Mouse (Mus musculus): ENCODE measurements around the gene Mrgprf. TPM values are rescaled to one million over a fixed set of nuclear protein-coding genes. Genes with fewer than 3 reads are reported as not detected.
A peak's percentile ranks its signal among the peaks of the same experiment; 100 is the strongest.

Gene Mrgprf
- polyA plus RNA-seq, 2 experiments, result 7.0 to 8.4 TPM

DNA sequence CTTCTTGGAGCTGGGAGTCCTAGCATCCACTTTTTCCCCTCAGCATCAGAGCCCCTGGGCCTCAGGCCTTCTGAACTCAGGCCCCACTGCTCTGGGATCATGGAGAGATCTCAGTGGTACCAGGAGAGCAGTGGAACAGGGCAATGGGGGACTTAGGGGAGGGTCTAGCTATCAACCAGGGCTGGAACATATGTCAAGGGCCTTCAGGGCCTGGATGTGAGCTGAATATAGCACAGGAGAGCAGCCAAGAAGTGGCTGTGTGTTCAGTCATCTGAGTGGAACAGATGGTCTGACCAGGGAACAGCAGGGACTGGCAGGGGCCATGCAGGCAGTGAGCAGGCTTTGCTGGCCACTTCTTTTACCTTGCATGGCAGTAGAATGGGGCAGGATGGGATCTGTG lies 34.6 kb downstream of the Mrgprf start:
- no peak for DNase-seq (ENCODE audit: low spot score)
- no peak for TF ChIP-seq POLR2A (IDR thresholded peaks at IDR 0.05; ENCODE audit: borderline replicate concordance, extremely low read depth, insufficient read depth, insufficient read length)
- H3K9me3 ChIP-seq (ENCODE audit: control insufficient read depth, low read length), result no peaks in the 10 kb centered on the region
- ATAC-seq (ENCODE audit: low FRiP score, low read depth), result no peak
- 0 out of 2 replicates have a peak overlapping the region, but pooled peaks have one; percentile 4 for H3K27ac ChIP-seq (replicated peaks; ENCODE audit: low read depth, low read length)
- no peak overlapping the region for H3K9ac ChIP-seq (ENCODE audit: low read depth, low read length, severe bottlenecking)
- no peak overlapping the region for H3K4me2 ChIP-seq (replicated peaks; ENCODE audit: low read depth, low read length, severe bottlenecking)
- peaks cover 39% of the 10 kb centered on the region for H3K4me1 ChIP-seq (ENCODE audit: control insufficient read depth, insufficient read depth, low read length)
- H3K4me3 ChIP-seq (replicated peaks; ENCODE audit: low read length), result no peak overlapping the region
- no peaks in the 10 kb centered on the region for H3K36me3 ChIP-seq (ENCODE audit: control insufficient read depth, insufficient read depth, low read length)
- no peaks in the 10 kb centered on the region for H3K27me3 ChIP-seq (ENCODE audit: control insufficient read depth, insufficient read depth, low read length)

DNA sequence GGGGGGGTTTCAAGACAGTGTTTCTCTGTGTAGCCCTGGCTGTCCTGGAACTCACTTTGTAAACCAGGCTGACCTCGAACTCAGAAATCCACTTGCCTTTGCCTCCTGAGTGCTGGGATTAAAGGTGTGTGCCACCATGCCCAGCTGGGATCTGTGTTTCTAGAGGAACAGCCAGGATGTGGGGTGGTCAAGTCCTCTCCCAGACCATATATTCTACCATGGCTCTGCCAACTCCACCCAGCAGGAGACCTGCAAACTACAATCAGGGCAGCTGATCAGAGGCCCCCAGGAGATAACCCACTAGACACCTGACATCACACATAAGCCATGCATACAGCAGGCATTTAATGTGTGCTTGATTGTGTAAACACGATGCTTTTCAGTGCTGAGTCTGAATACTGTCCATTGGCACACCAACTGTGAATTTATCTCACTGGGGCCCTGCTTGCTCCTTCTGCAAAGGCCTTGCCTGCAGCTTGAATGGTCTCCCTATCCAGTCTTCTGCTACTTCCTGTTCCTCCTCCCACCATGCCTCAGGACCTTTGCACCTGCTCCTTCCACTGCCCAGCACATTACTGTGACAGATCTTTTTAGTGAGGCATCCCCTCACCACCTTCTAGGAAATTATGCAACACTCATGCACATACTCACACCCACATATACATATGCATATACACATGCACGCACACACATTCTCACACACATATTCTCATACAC lies 35.1 kb downstream of the Mrgprf start:
- WGBS, result 87% methylated on average over 3 of the region's 3 CpGs
- H3K9ac ChIP-seq (ENCODE audit: low read depth, low read length, severe bottlenecking), result no peak overlapping the region
- H3K4me1 ChIP-seq (ENCODE audit: control insufficient read depth, insufficient read depth, low read length), result peaks cover 33% of the 10 kb centered on the region
- TF ChIP-seq POLR2A (IDR thresholded peaks at IDR 0.05; ENCODE audit: borderline replicate concordance, extremely low read depth, insufficient read depth, insufficient read length), result no peak
- H3K9me3 ChIP-seq (ENCODE audit: control insufficient read depth, low read length), result no peaks in the 10 kb centered on the region
- no peaks in the 10 kb centered on the region for H3K27me3 ChIP-seq (ENCODE audit: control insufficient read depth, insufficient read depth, low read length)
- no peak overlapping the region for H3K27ac ChIP-seq (replicated peaks; ENCODE audit: low read depth, low read length)
- H3K4me3 ChIP-seq (replicated peaks; ENCODE audit: low read length), result no peak overlapping the region
- ATAC-seq (ENCODE audit: low FRiP score, low read depth) (no peak), DNase-seq (ENCODE audit: low spot score) (no peak)
- no peaks in the 10 kb centered on the region for H3K36me3 ChIP-seq (ENCODE audit: control insufficient read depth, insufficient read depth, low read length)
- H3K4me2 ChIP-seq (replicated peaks; ENCODE audit: low read depth, low read length, severe bottlenecking), result no peak overlapping the region

DNA sequence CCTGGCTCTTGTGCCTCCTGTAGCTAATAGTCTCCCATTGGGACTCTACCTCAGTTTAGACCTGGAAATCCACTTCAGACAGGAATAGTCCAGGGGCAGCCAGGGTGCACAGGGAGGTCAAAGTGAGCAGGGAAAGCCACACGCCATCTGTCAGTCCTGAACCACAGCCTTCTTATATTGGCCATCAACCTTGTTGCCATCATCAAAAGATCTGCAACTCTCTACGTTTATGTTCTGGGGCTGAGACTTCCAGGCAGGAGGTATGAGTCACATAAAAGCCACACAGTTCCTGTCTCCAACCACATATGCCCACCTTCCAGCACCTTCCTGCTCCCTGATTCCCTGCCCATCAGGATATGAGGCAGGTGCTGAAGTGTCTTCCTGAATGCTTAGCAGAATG lies 37.3 kb downstream of the Mrgprf start:
- Histone ChIP-seq H3K27me3 (ENCODE audit: control insufficient read depth, insufficient read depth, low read length) (no peaks in the 10 kb centered on the region), H3K36me3 (ENCODE audit: control insufficient read depth, insufficient read depth, low read length) (no peaks in the 10 kb centered on the region), H3K9ac (ENCODE audit: low read depth, low read length, severe bottlenecking) (no peak overlapping the region), H3K4me1 (ENCODE audit: control insufficient read depth, insufficient read depth, low read length) (peaks cover 20% of the 10 kb centered on the region), H3K4me2 (replicated peaks; ENCODE audit: low read depth, low read length, severe bottlenecking) (no peak overlapping the region), H3K4me3 (replicated peaks; ENCODE audit: low read length) (no peak overlapping the region), H3K27ac (replicated peaks; ENCODE audit: low read depth, low read length) (no peak overlapping the region), H3K9me3 (ENCODE audit: control insufficient read depth, low read length) (no peaks in the 10 kb centered on the region)
- ATAC-seq (ENCODE audit: low FRiP score, low read depth) (no peak), DNase-seq (ENCODE audit: low spot score) (no peak)
- no peak for TF ChIP-seq POLR2A (IDR thresholded peaks at IDR 0.05; ENCODE audit: borderline replicate concordance, extremely low read depth, insufficient read depth, insufficient read length)
- 75% methylated on average over 2 of the region's 2 CpGs for WGBS

DNA sequence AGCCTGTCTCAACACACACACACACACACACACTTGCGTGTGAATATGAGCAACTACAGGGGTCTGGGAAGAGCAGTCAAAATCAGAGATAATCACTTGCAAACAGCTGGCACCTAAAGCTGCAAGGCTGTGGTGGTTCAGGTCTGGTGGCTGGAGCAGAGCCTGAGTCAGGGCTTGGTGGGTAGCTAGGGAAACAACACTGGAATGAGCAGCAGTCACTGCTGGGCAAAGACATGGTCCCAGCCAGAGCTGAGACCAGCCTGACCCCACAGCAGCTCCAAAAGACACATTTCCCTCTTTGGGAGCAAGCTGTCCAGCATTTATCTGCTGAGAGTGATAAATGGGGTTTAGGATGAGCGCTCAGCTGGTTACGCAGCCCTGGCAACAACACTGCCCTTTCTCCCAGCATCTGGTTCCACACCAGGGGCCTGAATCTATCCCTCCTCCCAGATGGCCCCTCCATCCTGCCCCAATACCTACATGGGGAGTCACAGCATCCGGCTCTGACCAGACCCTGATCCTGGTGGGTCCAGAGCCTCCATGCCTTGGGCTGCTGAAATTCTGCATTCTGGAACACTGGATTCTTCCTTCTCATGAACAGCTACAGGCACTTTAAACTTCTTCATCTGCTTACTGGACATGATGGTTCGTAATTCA lies 39.7 kb downstream of the Mrgprf start:
- no peaks in the 10 kb centered on the region for H3K4me1 ChIP-seq (ENCODE audit: control insufficient read depth, insufficient read depth, low read length)
- no peak overlapping the region for H3K4me2 ChIP-seq (replicated peaks; ENCODE audit: low read depth, low read length, severe bottlenecking)
- H3K27me3 ChIP-seq (ENCODE audit: control insufficient read depth, insufficient read depth, low read length), result no peaks in the 10 kb centered on the region
- DNase-seq (ENCODE audit: low spot score) (no peak), ATAC-seq (ENCODE audit: low FRiP score, low read depth) (no peak)
- no peak for TF ChIP-seq POLR2A (IDR thresholded peaks at IDR 0.05; ENCODE audit: borderline replicate concordance, extremely low read depth, insufficient read depth, insufficient read length)
- H3K4me3 ChIP-seq (replicated peaks; ENCODE audit: low read length), result no peak overlapping the region
- WGBS, result 82% methylated on average over 5 of the region's 5 CpGs
- H3K27ac ChIP-seq (replicated peaks; ENCODE audit: low read depth, low read length), result no peak overlapping the region
- no peaks in the 10 kb centered on the region for H3K36me3 ChIP-seq (ENCODE audit: control insufficient read depth, insufficient read depth, low read length)
- no peaks in the 10 kb centered on the region for H3K9me3 ChIP-seq (ENCODE audit: control insufficient read depth, low read length)
- H3K9ac ChIP-seq (ENCODE audit: low read depth, low read length, severe bottlenecking), result no peak overlapping the region

Other genes with a start within 250 kb of the Mrgprf start
- gene 1810010D01Rik, start 92.7 kb upstream of the Mrgprf start, polyA plus RNA-seq (2012; rRNA removed), result 2.8 and 3.7 TPM in 2 replicates
- gene 1810010D01Rik, start 92.7 kb upstream of the Mrgprf start, polyA plus RNA-seq (2014; fragmentation: Nextera tagmentation; extraction: Ambion mirVana), result 0.33 and 0.61 TPM in 2 replicates
- gene Tpcn2, start 16.8 kb upstream of the Mrgprf start, polyA plus RNA-seq (2012; rRNA removed), result 44.0 and 59.1 TPM in 2 replicates
- gene Tpcn2, start 16.8 kb upstream of the Mrgprf start, polyA plus RNA-seq (2014; fragmentation: Nextera tagmentation; extraction: Ambion mirVana), result 4.7 and 5.1 TPM in 2 replicates
- gene Mrgprd, start 14.0 kb downstream of the Mrgprf start, polyA plus RNA-seq (2012; rRNA removed), result not detected in 2 replicates
- not detected in 2 replicates for gene Mrgprd, start 14.0 kb downstream of the Mrgprf start, polyA plus RNA-seq (2014; fragmentation: Nextera tagmentation; extraction: Ambion mirVana)

Measured in limb, embryonic 14.5 days (tissue).